Mouse (Mus musculus) liver, adult 2 months (tissue): ENCODE data around the gene Dst. TPM values are rescaled to one million over a fixed set of nuclear protein-coding genes. Genes with fewer than 3 reads are reported as not detected.

Source experiments
- DNase-seq: peaks from one replicate; pipeline ENCODE4 v3.0.0-alpha.2; 2011; ENCODE audit warnings: low read depth, low spot score; ENCODE audit errors: extremely low read depth
- H3K27ac ChIP-seq: fragments of 200-500 bp; replicated peaks from 2 replicates; pipeline ENCODE4 v1.5.1; 2012; ENCODE audit warnings: low read depth, mild to moderate bottlenecking, control low read depth, inconsistent platforms, low read length; ENCODE audit not compliant: insufficient read depth
- H3K27me3 ChIP-seq: fragments of 200-500 bp; 2 replicates; pipeline ENCODE4 v1.6.1; 2012; ENCODE audit warnings: mild to moderate bottlenecking, moderate library complexity, low read length, inconsistent platforms; ENCODE audit not compliant: control insufficient read depth, insufficient read depth
- H3K36me3 ChIP-seq: fragments of 200-500 bp; 2 replicates; pipeline ENCODE4 v1.6.1; 2012; ENCODE audit warnings: low read length, inconsistent platforms; ENCODE audit not compliant: control insufficient read depth, insufficient read depth
- H3K4me1 ChIP-seq: fragments of 200-500 bp; 2 replicates; pipeline ENCODE4 v1.6.1; 2011; ENCODE audit warnings: low read length; ENCODE audit not compliant: control insufficient read depth, insufficient read depth
- H3K4me3 ChIP-seq: fragments of 200-500 bp; 2 replicates; pipeline ENCODE4 v1.5.1; 2011; ENCODE audit warnings: low read depth, mild to moderate bottlenecking, control low read depth, low read length, moderate library complexity; ENCODE audit not compliant: insufficient read depth
- H3K79me2 ChIP-seq: fragments of 200-500 bp; 2 replicates; pipeline ENCODE4 v1.6.1; 2012; ENCODE audit warnings: inconsistent platforms, mild to moderate bottlenecking, low read length, moderate library complexity; ENCODE audit not compliant: control insufficient read depth, insufficient read depth
- H3K9ac ChIP-seq: fragments of 200-500 bp; 2 replicates; pipeline ENCODE4 v1.6.1; 2012; ENCODE audit warnings: low read depth, mild to moderate bottlenecking, control low read depth, inconsistent platforms, low read length
- CTCF ChIP-seq: fragments of 200-500 bp; IDR thresholded peaks from 2 replicates; pipeline ENCODE4 v1.5.1; 2011; ENCODE audit warnings: low read depth, low read length, control low read depth
- POLR2A ChIP-seq: fragments of 200-500 bp; IDR thresholded peaks from 2 replicates; pipeline ENCODE4 v1.6.1; 2011; ENCODE audit warnings: low read length, control low read depth; ENCODE audit not compliant: insufficient read depth; ENCODE audit errors: extremely low read depth
- WGBS: fragments of 180-500 bp; shearing (Covaris S2); methylation state at CpG from one replicate; pipeline ENCODE4 v1.1.7; 2018; 5-methylcytosine and 5-hydroxymethylcytosine counted together
- polyA plus RNA-seq: library from polyadenylated mRNA; depleted of rRNA; stranded (reverse); fragments of >200 nt; gene quantifications from 2 replicates; pipeline ENCODE4 v1.2.3, GENCODE M21; 2012
- total RNA-seq: library from RNA; depleted of rRNA; stranded (reverse); fragments of >200 nt; gene quantifications from 2 replicates; pipeline ENCODE4 v1.2.3, GENCODE M21; 2014

Gene Dst
- total and polyA plus RNA-seq, 2 experiments: 10.5 to 53.6 TPM

- Histone ChIP-seq H3K27ac (no peak overlapping the region), H3K9ac (no peak overlapping the region), H3K4me1 (no peaks in the 10 kb centered on the region), H3K27me3 (no peaks in the 10 kb centered on the region), H3K4me3 (no peak overlapping the region), H3K36me3 (no peaks in the 10 kb centered on the region), H3K79me2 (no peaks in the 10 kb centered on the region)
- 52% methylated on average over 5 of the region's 5 CpGs for WGBS
- DNase-seq: peak; percentile 24
- no peak for TF ChIP-seq POLR2A
- no peak for TF ChIP-seq CTCF
Measured at GRCm38 (mm10) chr1:34052422-34052821, 144.4 kb downstream of the Dst start.

DNA sequence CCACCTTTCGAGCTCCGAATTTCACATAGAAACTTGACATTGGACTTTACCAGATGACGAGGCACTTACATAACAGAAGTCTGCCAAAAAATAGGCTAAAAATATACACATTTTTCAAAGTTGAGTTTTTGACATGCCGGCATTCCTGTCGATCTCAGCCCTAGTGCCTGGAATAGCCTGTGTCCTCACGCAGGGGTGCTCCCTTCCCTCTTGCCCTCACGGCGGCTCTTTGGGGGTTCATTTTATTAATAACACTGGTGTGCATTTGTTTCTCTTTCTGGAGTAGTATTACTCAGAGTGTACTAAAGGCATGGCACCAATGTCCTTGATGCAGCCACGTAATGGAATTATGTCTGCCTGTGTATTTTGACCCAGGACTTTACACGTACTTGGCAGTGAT is 146.9 kb downstream of the Dst start:
- no peak overlapping the region for H3K9ac ChIP-seq
- TF ChIP-seq CTCF (no peak), POLR2A (no peak)
- no peaks in the 10 kb centered on the region for H3K27me3 ChIP-seq
- no peak for DNase-seq
- no peaks in the 10 kb centered on the region for H3K79me2 ChIP-seq
- H3K4me3 ChIP-seq: no peak overlapping the region
- 70% methylated on average over 10 of the region's 10 CpGs for whole genome bisulfite sequencing
- H3K27ac ChIP-seq: no peak overlapping the region
- H3K4me1 ChIP-seq: no peaks in the 10 kb centered on the region
- H3K36me3 ChIP-seq: no peaks in the 10 kb centered on the region

- H3K4me1 ChIP-seq: peaks cover 1% of the 10 kb centered on the region; the same call in 1 of the 2 replicates
- TF ChIP-seq CTCF: no peak
- no peaks in the 10 kb centered on the region for H3K36me3 ChIP-seq
- WGBS: 96% methylated on average over 14 of the region's 14 CpGs
- no peaks in the 10 kb centered on the region for H3K79me2 ChIP-seq
- no peaks in the 10 kb centered on the region for H3K27me3 ChIP-seq
- no peak overlapping the region for H3K27ac ChIP-seq
- no peak overlapping the region for H3K4me3 ChIP-seq
- DNase-seq: no peak
- no peak overlapping the region for H3K9ac ChIP-seq
Measured at GRCm38 (mm10) chr1:34056658-34057057, 148.6 kb downstream of the Dst start.

GRCm38 (mm10) chr1:34059231-34059630 is 151.2 kb downstream of the Dst start:
- Histone ChIP-seq H3K4me3 (no peak overlapping the region), H3K9ac (no peak overlapping the region), H3K27me3 (no peaks in the 10 kb centered on the region), H3K79me2 (no peaks in the 10 kb centered on the region), H3K4me1 (peaks cover 2% of the 10 kb centered on the region; the same call in 1 of the 2 replicates), H3K27ac (no peak overlapping the region), H3K36me3 (no peaks in the 10 kb centered on the region)
- DNase-seq: no peak
- no peak for TF ChIP-seq POLR2A
- no peak for TF ChIP-seq CTCF
- WGBS: 91% methylated on average over 12 of the region's 12 CpGs

GRCm38 (mm10) chr1:34060446-34060845 is 152.4 kb downstream of the Dst start:
- Histone ChIP-seq H3K4me3 (no peak overlapping the region), H3K9ac (no peak overlapping the region), H3K4me1 (peaks cover 2% of the 10 kb centered on the region; the same call in 1 of the 2 replicates), H3K27me3 (no peaks in the 10 kb centered on the region), H3K36me3 (no peaks in the 10 kb centered on the region), H3K27ac (no peak overlapping the region), H3K79me2 (no peaks in the 10 kb centered on the region)
- no peak for DNase-seq
- TF ChIP-seq POLR2A (no peak), CTCF (no peak)
- WGBS: 36% methylated on average over 6 of the region's 6 CpGs

GRCm38 (mm10) chr1:34061078-34061477 is 153.1 kb downstream of the Dst start:
- no peak overlapping the region for H3K4me3 ChIP-seq
- H3K27ac ChIP-seq: no peak overlapping the region
- H3K36me3 ChIP-seq: no peaks in the 10 kb centered on the region
- TF ChIP-seq CTCF (peak; percentile 73), POLR2A (no peak)
- H3K4me1 ChIP-seq: peaks cover 2% of the 10 kb centered on the region; the same call in 1 of the 2 replicates
- WGBS: 18% methylated on average over 4 of the region's 4 CpGs
- DNase-seq: peak; percentile 48
- no peaks in the 10 kb centered on the region for H3K27me3 ChIP-seq
- no peaks in the 10 kb centered on the region for H3K79me2 ChIP-seq
- no peak overlapping the region for H3K9ac ChIP-seq
